Mouse (Mus musculus): Measurements from ENCODE around the gene Loxl1. TPM values are rescaled to one million over a fixed set of nuclear protein-coding genes. Genes with fewer than 3 reads are reported as not detected.
"Not testable (repeated sequence)": the region's sequence is repeated elsewhere in the genome, so short reads cannot be mapped to it uniquely, and the experiment has no call there.

The Loxl1 gene
- polyA plus RNA-seq, 1 experiment from 2014 or later, result 2.8 TPM

- Histone ChIP-seq H3K4me1 (ENCODE audit: insufficient read depth) (peaks cover 22% of the 10 kb centered on the region), H3K9me3 (ENCODE audit: low read length) (no peaks in the 10 kb centered on the region), H3K27ac (ENCODE audit: low read depth) (peak overlapping the region; percentile 71), H3K4me3 (ENCODE audit: low read depth, low read length) (no peak overlapping the region), H3K36me3 (replicated peaks; ENCODE audit: insufficient read depth, low read length) (no peaks in the 10 kb centered on the region), H3K9ac (replicated peaks) (no peak overlapping the region), H3K27me3 (ENCODE audit: insufficient read depth, low read length) (no peaks in the 10 kb centered on the region), H3K4me2 (ENCODE audit: low read depth, low read length) (no peak overlapping the region)
- TF ChIP-seq CTCF (IDR thresholded peaks at IDR 0.05; ENCODE audit: low read depth) (no peak), EP300 (IDR thresholded peaks at IDR 0.05; ENCODE audit: low read depth) (no peak)
- no peak for DNase-seq
- WGBS (ENCODE audit: insufficient replicate concordance), result 61% methylated on average over 9 of the region's 9 CpGs
- no peak for ATAC-seq
Measured at GRCm38 (mm10) chr9:58272855-58273254, 40.1 kb downstream of the Loxl1 start.

- Histone ChIP-seq H3K27ac (ENCODE audit: low read depth) (peak overlapping the region; percentile 71), H3K9ac (replicated peaks) (no peak overlapping the region), H3K9me3 (ENCODE audit: low read length) (no peaks in the 10 kb centered on the region), H3K4me1 (ENCODE audit: insufficient read depth) (peaks cover 22% of the 10 kb centered on the region), H3K27me3 (ENCODE audit: insufficient read depth, low read length) (no peaks in the 10 kb centered on the region), H3K36me3 (replicated peaks; ENCODE audit: insufficient read depth, low read length) (no peaks in the 10 kb centered on the region), H3K4me2 (ENCODE audit: low read depth, low read length) (0 out of 2 replicates have a peak overlapping the region, but pooled peaks have one; percentile 3), H3K4me3 (ENCODE audit: low read depth, low read length) (no peak overlapping the region)
- DNase-seq (no peak), ATAC-seq (no peak)
- 48% methylated on average over 2 of the region's 2 CpGs for WGBS (ENCODE audit: insufficient replicate concordance)
- TF ChIP-seq CTCF (IDR thresholded peaks at IDR 0.05; ENCODE audit: low read depth) (no peak), EP300 (IDR thresholded peaks at IDR 0.05; ENCODE audit: low read depth) (no peak)
Measured at GRCm38 (mm10) chr9:58272068-58272541, 40.9 kb downstream of the Loxl1 start.

DNA sequence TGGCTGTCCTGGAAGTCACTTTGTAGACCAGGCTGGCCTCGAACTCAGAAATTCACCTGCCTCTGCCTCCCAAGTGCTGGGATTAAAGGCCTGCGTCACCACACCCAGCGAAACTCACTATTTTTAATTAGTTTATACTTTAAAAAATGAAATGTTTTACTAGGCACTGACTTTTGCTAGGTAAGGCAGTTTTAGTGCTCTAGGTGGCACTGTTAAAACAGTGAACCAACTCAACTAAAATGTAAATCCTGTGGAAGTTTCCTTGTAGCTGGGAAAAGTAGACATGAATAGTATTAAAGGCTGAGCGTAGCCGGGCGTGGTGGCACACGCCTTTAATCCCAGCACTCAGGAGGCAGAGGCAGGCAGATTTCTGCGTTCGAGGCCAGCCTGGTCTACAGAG is 41.4 kb downstream of the Loxl1 start:
- ATAC-seq, result not testable (repeated sequence)

DNA sequence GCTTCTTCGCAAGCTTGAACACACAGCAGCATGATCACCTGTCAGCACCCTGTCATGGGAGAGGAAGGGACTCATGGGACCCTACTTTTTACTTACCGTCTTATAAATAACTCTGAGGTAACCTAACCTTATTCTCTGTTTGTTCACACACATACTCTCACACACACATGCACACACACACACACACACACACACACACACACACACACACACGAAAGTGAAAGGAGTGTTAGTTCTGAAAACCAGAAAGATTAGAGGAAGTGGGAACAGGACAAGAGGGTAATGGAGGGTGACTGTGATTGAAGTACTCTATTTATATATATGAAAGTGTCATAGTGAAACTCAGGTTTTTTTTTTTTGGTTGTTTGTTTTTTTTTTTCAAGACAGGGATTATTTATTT is 41.9 kb downstream of the Loxl1 start:
- Histone ChIP-seq H3K9ac (replicated peaks) (no peak overlapping the region), H3K27ac (ENCODE audit: low read depth) (no peak overlapping the region), H3K36me3 (replicated peaks; ENCODE audit: insufficient read depth, low read length) (no peaks in the 10 kb centered on the region), H3K4me1 (ENCODE audit: insufficient read depth) (peaks cover 24% of the 10 kb centered on the region), H3K27me3 (ENCODE audit: insufficient read depth, low read length) (no peaks in the 10 kb centered on the region), H3K4me3 (ENCODE audit: low read depth, low read length) (no peak overlapping the region), H3K9me3 (ENCODE audit: low read length) (no peaks in the 10 kb centered on the region), H3K4me2 (ENCODE audit: low read depth, low read length) (no peak overlapping the region)
- TF ChIP-seq CTCF (IDR thresholded peaks at IDR 0.05; ENCODE audit: low read depth), result no peak
- no peak for TF ChIP-seq EP300 (IDR thresholded peaks at IDR 0.05; ENCODE audit: low read depth)
- ATAC-seq, result peak; percentile 19; the same call in 1 of the 2 replicates
- DNase-seq, result no peak
- WGBS (ENCODE audit: insufficient replicate concordance), result 49% methylated on average over 3 of the region's 3 CpGs

More for the DNA sequence above, 41.4 kb downstream of the Loxl1 start:
- H3K4me3 ChIP-seq (ENCODE audit: low read depth, low read length); H3K4me2 ChIP-seq (ENCODE audit: low read depth, low read length); H3K36me3 ChIP-seq (replicated peaks; ENCODE audit: insufficient read depth, low read length); H3K9ac ChIP-seq (replicated peaks); H3K27me3 ChIP-seq (ENCODE audit: insufficient read depth, low read length); H3K9me3 ChIP-seq (ENCODE audit: low read length); DNase-seq: not testable (repeated sequence)
- 79% methylated on average over 9 of the region's 9 CpGs for WGBS (ENCODE audit: insufficient replicate concordance)
- Histone ChIP-seq H3K4me1 (ENCODE audit: insufficient read depth) (peaks cover 27% of the 10 kb centered on the region), H3K27ac (ENCODE audit: low read depth) (peak overlapping the region; percentile 71)

DNA sequence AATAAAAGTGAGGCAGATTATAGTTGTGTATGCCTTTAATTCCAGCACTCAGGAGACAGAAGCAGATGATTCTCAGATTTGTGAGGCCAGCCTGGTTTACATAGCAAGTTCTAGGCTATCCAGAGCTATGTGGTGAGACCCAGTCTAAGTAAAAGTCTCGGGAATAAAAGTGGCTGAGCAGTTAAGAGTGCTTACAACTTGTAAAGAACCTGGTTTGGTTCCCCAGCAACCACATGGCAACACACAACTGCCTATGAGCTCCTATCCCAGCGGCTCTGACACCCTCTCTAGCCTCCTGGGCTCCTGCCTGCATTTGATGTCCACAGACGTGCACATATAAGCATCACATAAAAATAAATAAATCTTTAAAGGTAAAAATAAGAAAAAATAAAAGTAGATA is 42.9 kb downstream of the Loxl1 start:
- ATAC-seq (no peak), DNase-seq (no peak)
- Histone ChIP-seq H3K4me3 (ENCODE audit: low read depth, low read length) (no peak overlapping the region), H3K9me3 (ENCODE audit: low read length) (no peaks in the 10 kb centered on the region), H3K4me1 (ENCODE audit: insufficient read depth) (peaks cover 16% of the 10 kb centered on the region), H3K9ac (replicated peaks) (no peak overlapping the region), H3K4me2 (ENCODE audit: low read depth, low read length) (no peak overlapping the region), H3K36me3 (replicated peaks; ENCODE audit: insufficient read depth, low read length) (no peaks in the 10 kb centered on the region), H3K27ac (ENCODE audit: low read depth) (no peak overlapping the region), H3K27me3 (ENCODE audit: insufficient read depth, low read length) (no peaks in the 10 kb centered on the region)
- no peak for TF ChIP-seq CTCF (IDR thresholded peaks at IDR 0.05; ENCODE audit: low read depth)
- no peak for TF ChIP-seq EP300 (IDR thresholded peaks at IDR 0.05; ENCODE audit: low read depth)
- WGBS (ENCODE audit: insufficient replicate concordance), result 65% methylated on average over 3 of the region's 3 CpGs

GRCm38 (mm10) chr9:58268384-58269313 is 44.3 kb downstream of the Loxl1 start:
- no peak overlapping the region for H3K27ac ChIP-seq (ENCODE audit: low read depth)
- no peaks in the 10 kb centered on the region for H3K9me3 ChIP-seq (ENCODE audit: low read length)
- H3K4me1 ChIP-seq (ENCODE audit: insufficient read depth), result peaks cover 6% of the 10 kb centered on the region
- no peak overlapping the region for H3K9ac ChIP-seq (replicated peaks)
- ATAC-seq, result no peak
- no peaks in the 10 kb centered on the region for H3K36me3 ChIP-seq (replicated peaks; ENCODE audit: insufficient read depth, low read length)
- H3K4me2 ChIP-seq (ENCODE audit: low read depth, low read length), result no peak overlapping the region; the same call in 1 of the 2 replicates
- TF ChIP-seq EP300 (IDR thresholded peaks at IDR 0.05; ENCODE audit: low read depth) (no peak), CTCF (IDR thresholded peaks at IDR 0.05; ENCODE audit: low read depth) (peak; percentile 89)
- no peak overlapping the region for H3K4me3 ChIP-seq (ENCODE audit: low read depth, low read length)
- 40% methylated on average over 12 of the region's 12 CpGs for WGBS (ENCODE audit: insufficient replicate concordance)
- no peaks in the 10 kb centered on the region for H3K27me3 ChIP-seq (ENCODE audit: insufficient read depth, low read length)
- peak; percentile 78 for DNase-seq

All from liver, postnatal 0 days (tissue).